Mouse (Mus musculus) cerebellum, adult (tissue): Measurements from ENCODE around the gene Eml1.

ENCODE experiments used
- ATAC-seq: cut with Nextera tagmentation; 2 replicates; pipeline ENCODE4 v1.9.2; 2017; ENCODE audit warnings: mild to moderate bottlenecking, moderate library complexity, mixed read lengths; ENCODE audit not compliant: insufficient number of reproducible peaks, low FRiP score, low TSS enrichment

Eml1 gene

DNA sequence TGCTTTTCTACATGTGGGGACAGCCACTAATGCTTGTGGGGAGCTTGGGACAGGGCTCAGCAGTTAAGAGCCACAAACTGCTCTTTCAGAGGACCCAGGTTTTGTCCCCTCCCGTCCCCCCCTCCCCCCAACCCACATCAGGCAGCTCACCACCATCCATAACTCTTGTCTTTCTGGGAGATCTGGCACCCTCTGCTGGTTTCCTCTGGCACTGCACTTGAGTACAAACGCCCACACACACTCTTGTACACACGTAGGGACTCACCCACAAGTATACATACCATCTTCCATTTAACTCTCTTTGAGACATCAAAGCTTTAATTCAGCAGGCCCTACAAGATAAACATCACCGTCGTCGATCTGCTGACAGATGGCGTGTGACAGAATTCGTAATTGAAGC lies 158.5 kb downstream of the Eml1 start:
- no peak; the same call in 1 of the 2 replicates for ATAC-seq

GRCm38 (mm10) chr12:108534484-108534883 lies 163.7 kb downstream of the Eml1 start:
- ATAC-seq = no peak

GRCm38 (mm10) chr12:108536461-108536860 lies 165.7 kb downstream of the Eml1 start:
- ATAC-seq = no peak

DNA sequence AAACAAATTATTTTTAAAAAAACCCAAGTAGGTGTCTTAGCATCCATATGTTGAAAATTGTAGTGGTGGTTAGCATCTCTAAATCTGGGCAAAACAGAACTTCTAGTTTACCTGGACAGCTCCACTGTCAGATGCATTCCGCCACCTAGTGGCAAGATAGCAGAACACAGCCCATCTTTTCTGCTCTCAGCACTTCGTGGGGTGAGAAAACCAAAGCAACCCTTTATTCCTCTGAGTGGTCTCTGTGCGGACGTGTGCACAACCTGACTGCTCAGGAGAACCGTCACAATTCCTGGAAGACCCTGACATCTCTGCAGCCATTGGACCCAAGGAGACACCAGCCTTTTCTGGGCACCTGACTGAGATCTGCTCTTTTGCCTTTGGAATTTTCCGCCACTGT lies 170.3 kb downstream of the Eml1 start:
- ATAC-seq = 0 out of 2 replicates have a peak, but pooled peaks have one; percentile 53

DNA sequence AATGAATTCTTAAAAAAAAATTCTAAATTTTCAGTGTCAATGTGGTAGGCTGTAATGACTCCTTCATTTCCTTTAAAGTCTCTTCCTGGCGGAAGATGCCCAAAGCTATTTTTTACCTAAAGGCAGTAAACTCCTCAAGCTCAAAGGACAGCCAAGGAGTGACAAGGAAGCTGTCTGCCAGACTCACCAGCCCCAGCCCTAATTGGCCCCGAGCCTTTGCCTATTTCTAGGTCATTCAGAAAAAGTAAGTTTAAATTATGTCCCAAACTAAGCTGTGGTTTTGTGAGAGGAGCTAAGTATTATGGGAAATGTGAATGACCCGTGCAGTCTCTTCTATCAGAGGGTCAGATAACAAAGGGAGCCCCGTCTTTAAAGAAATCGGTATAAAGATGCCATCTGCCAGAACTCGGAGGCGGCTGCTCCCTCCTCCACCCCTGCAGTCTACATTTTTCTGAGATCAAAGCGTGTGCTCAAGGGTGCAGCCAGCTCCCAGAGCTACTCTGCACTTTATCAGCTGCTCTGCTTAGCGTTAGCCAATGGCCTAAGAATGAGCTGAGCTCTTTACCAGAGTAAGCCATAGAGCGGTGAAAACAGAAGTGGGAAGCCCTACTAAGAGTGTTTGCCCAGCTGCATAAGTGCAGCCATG lies 175.9 kb downstream of the Eml1 start:
- ATAC-seq = no peak

GRCm38 (mm10) chr12:108547251-108547875 lies 176.6 kb downstream of the Eml1 start:
- no peak for ATAC-seq

- no peak for ATAC-seq
Observed at GRCm38 (mm10) chr12:108551731-108552130, 181.0 kb downstream of the Eml1 start.

GRCm38 (mm10) chr12:108553079-108553478 lies 182.3 kb downstream of the Eml1 start:
- ATAC-seq = no peak

- peak; percentile 76 for ATAC-seq
Observed at GRCm38 (mm10) chr12:108554120-108554841, 183.5 kb downstream of the Eml1 start, which contains the start of gene Evl. Evl (plus strand) TSS chr12:108554720.

DNA sequence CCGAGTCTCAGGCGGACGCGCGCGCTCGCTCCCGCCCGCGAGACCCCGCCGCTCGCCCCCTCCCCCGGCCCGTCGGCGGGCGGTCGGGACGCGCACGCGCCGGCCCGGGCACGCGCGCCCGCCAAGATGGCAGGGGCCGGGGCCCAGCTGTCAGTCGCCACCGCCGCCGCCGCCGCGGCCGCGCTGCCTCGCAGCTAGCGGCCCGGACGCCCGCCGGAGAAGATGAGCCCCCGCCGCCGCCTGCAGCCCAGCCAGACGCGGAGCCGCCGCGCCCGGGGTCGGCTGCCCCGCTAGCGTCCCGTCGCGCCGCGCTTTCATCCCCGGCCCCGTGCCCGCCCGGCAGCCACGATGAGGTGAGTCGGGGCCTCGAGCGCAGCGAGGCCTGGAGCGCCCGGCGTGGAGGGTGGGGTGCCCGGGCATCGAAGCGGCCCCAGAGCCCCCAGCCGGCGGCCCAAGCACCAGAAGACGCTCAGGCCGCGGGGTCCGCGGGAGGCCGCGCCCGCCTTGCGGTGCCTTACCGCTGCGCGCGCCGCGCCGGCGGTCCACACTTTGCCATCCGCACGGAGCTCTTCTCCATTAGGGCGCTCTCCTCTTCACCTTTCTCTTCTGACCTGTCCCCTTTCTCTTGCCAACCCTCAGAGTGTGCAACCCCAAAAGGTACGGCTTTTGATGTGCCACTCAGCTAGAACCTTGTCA lies 184.3 kb downstream of the Eml1 start:
- ATAC-seq = peak; percentile 45

GRCm38 (mm10) chr12:108558194-108558593 lies 187.4 kb downstream of the Eml1 start:
- ATAC-seq = no peak

- ATAC-seq = no peak
Observed at GRCm38 (mm10) chr12:108563238-108563637, 192.5 kb downstream of the Eml1 start.

DNA sequence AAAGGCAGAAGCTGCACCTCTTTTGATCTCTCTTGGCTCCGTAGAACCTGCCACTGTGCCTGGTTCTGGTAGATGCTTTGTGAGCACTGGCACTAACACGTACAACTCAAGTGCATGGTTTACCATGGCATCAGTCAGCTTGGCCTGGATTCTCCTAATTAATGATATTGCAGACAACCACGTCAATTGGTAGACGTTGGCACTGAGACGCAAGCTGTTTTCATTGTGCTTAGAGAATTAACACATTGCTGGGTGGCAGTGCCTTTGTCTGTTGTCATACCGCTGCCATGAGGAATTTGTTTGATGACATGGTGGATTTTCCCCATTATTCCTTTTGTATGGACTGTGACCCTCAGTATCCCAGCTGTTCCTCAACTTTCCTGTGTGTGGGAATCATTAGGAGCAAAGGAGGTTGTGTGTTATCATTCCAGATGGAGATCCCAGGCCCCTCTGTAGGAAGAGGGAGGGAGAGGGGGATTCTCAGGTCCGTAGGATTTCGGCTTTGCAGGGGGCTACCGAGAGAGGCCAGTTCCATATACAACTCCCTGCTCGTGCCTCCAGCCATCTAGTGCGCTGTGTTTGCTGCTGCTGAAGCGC lies 194.3 kb downstream of the Eml1 start:
- no peak for ATAC-seq

DNA sequence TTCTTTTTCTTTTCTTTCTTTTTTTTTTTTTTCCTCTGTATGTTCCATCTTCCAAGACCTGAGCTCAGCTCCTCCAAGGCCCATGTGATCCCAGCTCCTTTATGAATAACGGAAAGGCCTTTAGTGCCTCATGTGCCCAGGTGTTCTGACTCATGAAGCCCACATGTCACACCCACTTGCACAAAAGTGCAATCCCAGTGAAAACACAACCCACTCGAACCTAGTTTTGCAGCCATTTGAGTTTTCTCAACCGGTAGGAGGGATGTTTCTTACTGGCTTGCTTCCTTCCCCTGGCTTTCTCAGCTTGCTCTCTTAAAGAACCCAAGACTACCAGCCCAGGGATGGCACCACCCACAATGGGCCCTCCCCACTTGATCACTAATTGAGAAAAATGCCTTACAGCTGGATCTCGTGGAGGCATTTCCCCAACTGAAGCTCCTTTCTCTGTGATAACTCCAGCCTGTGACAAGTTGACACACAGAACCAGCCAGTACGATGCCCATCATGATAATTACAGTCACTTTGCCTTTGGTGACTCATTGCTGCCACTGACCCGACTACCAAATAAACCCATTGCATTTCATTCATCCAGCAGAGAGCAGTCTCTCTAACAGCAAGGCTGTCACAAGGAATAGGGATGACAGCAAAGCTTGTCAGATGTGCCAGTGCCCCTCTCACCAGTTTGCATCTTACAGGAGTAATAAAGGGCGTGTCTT lies 208.6 kb downstream of the Eml1 start:
- ATAC-seq = no peak

DNA sequence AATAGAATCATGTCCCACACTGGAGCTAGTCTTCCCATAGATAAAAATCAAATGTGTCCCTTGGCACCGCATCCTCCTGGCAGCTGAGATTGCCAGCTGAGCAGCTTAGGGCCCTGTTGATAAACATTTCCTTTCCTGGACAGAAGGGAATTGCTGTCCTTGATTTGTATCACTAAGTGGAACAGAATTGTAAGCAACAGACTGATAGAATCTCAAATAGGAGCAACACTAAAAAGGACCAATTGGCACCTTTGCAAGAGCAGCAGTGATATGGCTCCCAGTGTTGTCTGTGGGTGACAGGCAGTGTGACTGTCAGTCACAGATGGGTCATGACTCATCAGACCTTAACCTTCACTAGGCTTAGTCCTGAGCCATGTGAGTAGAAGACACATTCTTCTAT lies 213.0 kb downstream of the Eml1 start:
- peak; percentile 40; the same call in 1 of the 2 replicates for ATAC-seq
